Mouse (Mus musculus) left cerebral cortex, postnatal 10 days (tissue): ENCODE data around the gene Rab30. TPM values are rescaled to one million over a fixed set of nuclear protein-coding genes. Genes with fewer than 3 reads are reported as not detected.
"Not testable (repeated sequence)": the region's sequence is repeated elsewhere in the genome, so short reads cannot be mapped to it uniquely, and the experiment has no call there.

Experiments used
- DNase-seq, 2 experiments: peaks; one replicate each; pipeline ENCODE4 v3.0.0; 2021 to 2022; ENCODE audit warnings: low spot score in 2 of 2, mixed read lengths in 1 of 2; ENCODE audit errors: extremely low spot score in 1 of 2
- intact Hi-C: fragments of 180-260 bp; cut with DNase I; formaldehyde crosslinking; loops from one replicate; pipeline ENCODE4 v1.15.1; 2025
- total RNA-seq, 2 experiments: library from RNA; stranded (reverse); gene quantifications; 2 replicates each; pipeline ENCODE4 v1.2.3; 2021

Gene Rab30
- total RNA-seq, 2 experiments from 2014 or later, result 33.3 to 34.9 TPM

- intact Hi-C loops, result loop anchor here (5.0 kb wide), 3 partner anchors 35 to 85 kb away; partner anchors contain the start of gene Pcf11
- peak in 1 of 2 experiments; percentile 52 for DNase-seq
Observed at GRCm38 (mm10) chr7:92741861-92742249, 452 bp downstream of the Rab30 start.

- DNase-seq, result no peak
- intact Hi-C loops, result loop anchor here (5.0 kb wide), 3 partner anchors 35 to 85 kb away; partner anchors contain the start of gene Pcf11
Observed at GRCm38 (mm10) chr7:92742341-92742741, 938 bp downstream of the Rab30 start.

- intact Hi-C loops, result loop anchor here (5.0 kb wide), 3 partner anchors 35 to 85 kb away; partner anchors contain the start of gene Pcf11
Observed at GRCm38 (mm10) chr7:92742774-92743173, 1.4 kb downstream of the Rab30 start.

GRCm38 (mm10) chr7:92743325-92743724 lies 1.9 kb downstream of the Rab30 start:
- no peak for DNase-seq
- intact Hi-C loops, result loop anchor here (5.0 kb wide), 3 partner anchors 34 to 84 kb away; partner anchors contain the start of gene Pcf11

More at GRCm38 (mm10) chr7:92742774-92743173, 1.4 kb downstream of the Rab30 start:
- no peak for DNase-seq

GRCm38 (mm10) chr7:92750395-92750794 lies 9.0 kb downstream of the Rab30 start:
- intact Hi-C loops, result no loop called here
- DNase-seq, result no peak

- intact Hi-C loops, result no loop called here
- DNase-seq, result no peak
Observed at GRCm38 (mm10) chr7:92758067-92758466, 16.7 kb downstream of the Rab30 start.

- intact Hi-C loops, result no loop called here
- no peak for DNase-seq
Observed at GRCm38 (mm10) chr7:92760651-92761050, 19.2 kb downstream of the Rab30 start.

GRCm38 (mm10) chr7:92761161-92761560 lies 19.8 kb downstream of the Rab30 start:
- no peak for DNase-seq
- intact Hi-C loops, result no loop called here

GRCm38 (mm10) chr7:92765426-92765825 lies 24.0 kb downstream of the Rab30 start:
- intact Hi-C loops, result no loop called here
- no peak for DNase-seq

GRCm38 (mm10) chr7:92766096-92767090 lies 25.0 kb downstream of the Rab30 start:
- intact Hi-C loops, result no loop called here
- DNase-seq, result no peak

GRCm38 (mm10) chr7:92768116-92768515 lies 26.7 kb downstream of the Rab30 start:
- DNase-seq, intact Hi-C loops: not testable (repeated sequence)

- DNase-seq, result peak in 1 of 2 experiments; percentile 22
- intact Hi-C loops, result no loop called here
Observed at GRCm38 (mm10) chr7:92768859-92769258, 27.5 kb downstream of the Rab30 start.

GRCm38 (mm10) chr7:92773006-92773405 lies 31.6 kb downstream of the Rab30 start:
- intact Hi-C loops, result no loop called here
- DNase-seq, result no peak

GRCm38 (mm10) chr7:92773596-92773995 lies 32.2 kb downstream of the Rab30 start:
- intact Hi-C loops, result no loop called here
- no peak for DNase-seq

GRCm38 (mm10) chr7:92774741-92775140 lies 33.3 kb downstream of the Rab30 start:
- intact Hi-C loops, result loop anchor here (5.0 kb wide), 1 partner anchor 32 kb away; the partner anchor contains the start of gene Rab30

GRCm38 (mm10) chr7:92775703-92776102 lies 34.3 kb downstream of the Rab30 start:
- no peak for DNase-seq
- intact Hi-C loops, result loop anchor here (5.0 kb wide), 1 partner anchor 33 kb away; the partner anchor contains the start of gene Rab30

More at GRCm38 (mm10) chr7:92774741-92775140, 33.3 kb downstream of the Rab30 start:
- no peak for DNase-seq

GRCm38 (mm10) chr7:92776647-92777046 lies 35.2 kb downstream of the Rab30 start:
- DNase-seq, result no peak
- intact Hi-C loops, result loop anchor here (5.0 kb wide), 1 partner anchor 34 kb away; the partner anchor contains the start of gene Rab30

- peak; percentile 48 to 59 for DNase-seq
- intact Hi-C loops, result loop anchor here (5.0 kb wide), 1 partner anchor 35 kb away; the partner anchor contains the start of gene Rab30
Observed at GRCm38 (mm10) chr7:92777108-92777973, 35.9 kb downstream of the Rab30 start.

GRCm38 (mm10) chr7:92779058-92779457 lies 37.7 kb downstream of the Rab30 start:
- intact Hi-C loops, result loop anchor here (5.0 kb wide), 1 partner anchor 37 kb away; the partner anchor contains the start of gene Rab30

More at GRCm38 (mm10) chr7:92779058-92779457, 37.7 kb downstream of the Rab30 start:
- DNase-seq, result no peak
